Mouse (Mus musculus) large intestine, adult 2 months (tissue): ENCODE data around the gene Dpp7. TPM values are rescaled to one million over a fixed set of nuclear protein-coding genes. Genes with fewer than 3 reads are reported as not detected.

Experiments used
- DNase-seq: peaks from one replicate; pipeline ENCODE4 v3.0.0-alpha.2; 2012; ENCODE audit warnings: low read depth, low spot score
- WGBS: fragments of 180-500 bp; shearing (Covaris S2); methylation state at CpG from one replicate; pipeline ENCODE4 v1.1.7; 2018; 5-methylcytosine and 5-hydroxymethylcytosine counted together
- polyA plus RNA-seq: library from polyadenylated mRNA; depleted of rRNA; stranded (reverse); fragments of >200 nt; gene quantifications from 2 replicates; pipeline ENCODE4 v1.2.3, GENCODE M21; 2012; rRNA removed

Gene Dpp7
- polyA plus RNA-seq, 1 experiment, result 24.2 TPM

DNA sequence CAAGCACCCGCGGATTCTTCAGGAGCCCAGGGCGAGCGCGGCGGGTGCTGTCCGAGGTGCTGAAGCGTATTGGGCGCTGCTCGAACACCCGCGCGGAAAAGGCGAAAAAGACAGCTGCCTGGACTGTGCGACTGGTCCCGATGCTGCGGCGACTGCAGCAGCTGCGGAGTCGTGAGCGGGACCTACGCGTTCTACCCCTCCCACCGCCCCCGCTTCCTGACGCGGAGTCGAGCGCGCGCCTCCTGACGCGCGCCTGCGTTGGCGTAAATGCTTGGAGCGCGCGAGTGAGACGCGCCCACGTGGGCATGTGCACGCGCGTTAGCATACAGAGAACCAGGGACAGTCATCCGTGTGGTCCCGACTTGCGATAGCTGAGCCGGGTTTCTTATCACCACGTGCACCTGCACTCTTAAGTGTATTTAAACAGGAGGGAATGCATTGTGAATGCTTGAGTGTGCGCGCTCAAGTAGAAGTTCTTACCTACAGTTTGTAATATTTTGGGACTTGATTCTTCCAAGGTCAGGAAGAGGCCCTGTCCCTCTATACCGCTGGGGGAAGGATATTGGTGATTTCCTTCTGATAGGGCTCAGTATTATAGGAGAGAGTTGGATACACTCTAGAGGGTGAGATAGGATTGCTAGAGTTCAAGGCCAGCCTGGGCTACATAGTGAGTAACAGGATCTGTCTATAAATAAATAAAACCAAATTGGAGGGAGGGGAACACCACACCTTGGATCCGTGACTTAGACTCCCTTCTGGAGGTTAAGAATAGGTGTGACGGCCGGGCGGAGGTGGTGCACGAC is 37.0 kb downstream of the Dpp7 start, which contains the start of gene Grin1:
Gene Grin1, minus strand, starts transcription at position 217 of the 803 bp plus-strand sequence.
- WGBS, result 10% methylated on average over 58 of the region's 58 CpGs
- no peak for DNase-seq

DNA sequence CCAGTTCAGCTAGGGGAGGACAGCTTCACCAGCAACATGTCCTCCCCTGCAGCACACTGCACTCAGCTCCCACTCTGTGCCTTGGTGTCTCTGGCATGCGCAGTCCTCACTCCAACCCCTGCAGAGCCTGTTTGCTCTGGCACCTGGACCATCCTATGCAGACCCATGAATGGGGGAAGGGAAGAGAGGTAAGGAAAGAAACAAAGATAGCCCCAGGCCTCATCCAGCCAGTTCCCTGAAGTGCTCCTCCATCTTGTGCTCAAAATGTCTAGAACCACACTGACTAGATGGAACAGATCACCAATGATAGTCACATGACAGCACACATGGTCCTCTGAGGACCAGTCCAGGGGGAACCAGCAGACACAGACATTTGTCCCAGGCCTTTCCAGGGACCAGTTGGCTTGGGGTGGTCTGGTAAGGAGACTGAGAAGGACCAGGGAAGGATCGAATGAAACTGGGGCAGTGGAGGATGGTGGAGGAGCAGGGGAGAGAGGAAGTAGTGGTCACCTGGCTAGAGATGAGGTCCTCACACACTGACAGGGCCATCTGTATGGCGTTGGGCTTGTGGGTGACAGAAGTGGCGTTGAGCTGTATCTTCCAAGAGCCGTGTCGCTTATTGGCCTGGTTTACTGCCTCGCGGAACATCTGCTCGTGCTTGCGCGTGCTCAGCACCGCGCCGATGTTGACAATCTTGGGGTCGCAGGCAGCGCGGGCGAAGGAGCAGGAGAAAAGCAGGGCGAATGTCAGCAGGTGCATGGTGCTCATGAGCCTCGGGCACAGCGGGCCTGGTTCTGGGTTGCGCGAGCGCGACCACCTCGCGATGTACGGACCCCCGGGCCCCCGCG is 37.8 kb downstream of the Dpp7 start:
- WGBS, result 5% methylated on average over 31 of the region's 31 CpGs
- DNase-seq, result no peak

DNA sequence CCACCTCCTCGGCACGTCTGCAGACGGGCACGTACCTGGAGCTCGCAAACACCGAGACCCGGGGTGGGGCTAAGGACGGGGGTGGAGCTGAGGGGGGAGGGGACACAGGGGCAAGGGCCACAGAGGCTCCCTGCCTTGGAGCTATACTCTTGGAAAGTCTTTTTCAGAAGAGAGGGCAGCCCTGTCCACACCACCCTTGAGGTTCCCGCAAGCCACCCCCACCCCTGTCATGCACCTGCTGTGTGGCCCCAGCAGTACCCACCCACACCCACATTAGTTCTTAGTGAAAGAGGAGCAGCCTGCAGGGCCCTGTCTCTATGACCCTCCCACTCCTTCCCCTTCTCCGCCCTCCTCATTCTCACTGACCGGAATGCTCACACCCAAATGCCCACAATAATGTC is 44.7 kb downstream of the Dpp7 start:
- WGBS, result 5% methylated on average over 11 of the region's 11 CpGs
- DNase-seq, result no peak

DNA sequence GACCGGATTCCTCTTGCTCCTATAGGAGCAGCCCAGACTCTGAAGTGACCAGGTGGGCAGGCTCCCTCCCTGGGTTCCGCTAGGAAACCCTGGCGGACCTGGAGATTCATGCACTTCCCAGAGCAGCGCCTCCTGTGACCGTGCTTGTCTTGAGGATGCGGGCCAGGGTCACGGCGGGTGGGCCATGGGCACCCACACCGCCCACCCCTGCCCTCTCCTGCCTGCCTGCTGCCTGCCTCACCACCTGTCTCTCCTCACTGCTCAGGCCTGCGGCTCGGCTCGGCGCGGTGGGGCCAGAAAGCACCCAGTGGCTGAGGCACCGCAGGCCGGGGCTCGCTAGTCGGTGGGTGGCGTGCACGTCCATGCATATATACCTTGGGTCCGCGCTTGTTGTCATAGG is 45.2 kb downstream of the Dpp7 start:
- WGBS, result 3% methylated on average over 22 of the region's 22 CpGs
- no peak for DNase-seq

DNA sequence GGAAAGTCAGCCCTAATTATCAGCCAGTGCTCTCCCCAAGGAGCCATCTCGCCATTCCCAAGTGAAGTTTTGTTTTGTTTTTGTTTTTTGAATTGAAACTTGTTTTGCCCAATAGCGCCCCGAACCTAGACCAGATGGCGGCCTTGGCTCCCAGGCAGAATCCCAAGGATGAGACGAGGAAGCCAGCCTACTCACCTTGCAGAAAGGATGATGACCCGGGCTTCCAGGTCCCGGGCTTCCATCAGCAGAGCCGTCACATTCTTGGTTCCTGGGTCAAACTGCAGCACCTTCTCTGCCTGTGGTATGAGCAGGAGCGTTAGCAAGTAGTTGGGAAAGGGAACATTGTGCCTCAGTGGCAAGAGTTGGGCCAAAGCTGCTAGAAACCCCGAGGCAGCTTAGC is 46.0 kb downstream of the Dpp7 start:
- DNase-seq, result no peak
- WGBS, result 56% methylated on average over 10 of the region's 10 CpGs

DNA sequence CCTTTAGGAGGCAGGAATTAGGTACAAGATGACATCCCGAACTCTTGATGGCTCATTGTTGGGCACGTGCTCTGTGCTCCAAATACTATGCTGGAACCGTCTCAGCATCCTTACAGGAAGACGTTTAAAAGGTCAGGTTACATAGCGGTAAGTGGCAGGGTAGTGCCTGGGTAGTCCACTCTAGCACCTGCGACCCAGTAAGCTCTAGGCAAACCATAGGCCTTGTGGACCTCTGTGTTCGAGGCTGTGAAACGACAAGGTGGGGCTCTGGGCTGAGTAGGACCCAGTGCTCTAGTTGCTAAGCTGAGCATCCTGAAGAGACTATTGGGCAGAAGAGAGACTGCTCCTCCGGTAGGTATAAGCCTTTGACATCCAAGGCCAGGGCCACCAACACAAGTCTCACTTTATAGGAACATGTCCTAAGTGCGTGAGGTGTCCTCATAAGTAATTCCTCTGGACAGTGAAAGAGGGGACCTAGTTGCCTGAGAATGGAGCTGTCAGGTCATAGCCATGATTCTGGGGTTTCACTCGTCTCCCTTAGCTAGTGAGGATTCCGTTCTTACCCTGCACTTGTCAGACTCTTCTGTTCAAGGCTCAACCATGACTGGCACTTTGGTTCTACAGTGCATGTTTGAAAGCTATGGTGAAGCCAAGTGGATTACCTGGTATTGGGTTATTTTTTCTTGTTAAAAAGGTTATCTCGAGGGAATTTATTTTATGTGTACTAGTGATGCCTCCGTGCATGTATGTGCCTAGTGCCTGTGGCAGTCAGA is 50.4 kb downstream of the Dpp7 start:
- no peak for DNase-seq
- WGBS, result 48% methylated on average over 14 of the region's 14 CpGs

DNA sequence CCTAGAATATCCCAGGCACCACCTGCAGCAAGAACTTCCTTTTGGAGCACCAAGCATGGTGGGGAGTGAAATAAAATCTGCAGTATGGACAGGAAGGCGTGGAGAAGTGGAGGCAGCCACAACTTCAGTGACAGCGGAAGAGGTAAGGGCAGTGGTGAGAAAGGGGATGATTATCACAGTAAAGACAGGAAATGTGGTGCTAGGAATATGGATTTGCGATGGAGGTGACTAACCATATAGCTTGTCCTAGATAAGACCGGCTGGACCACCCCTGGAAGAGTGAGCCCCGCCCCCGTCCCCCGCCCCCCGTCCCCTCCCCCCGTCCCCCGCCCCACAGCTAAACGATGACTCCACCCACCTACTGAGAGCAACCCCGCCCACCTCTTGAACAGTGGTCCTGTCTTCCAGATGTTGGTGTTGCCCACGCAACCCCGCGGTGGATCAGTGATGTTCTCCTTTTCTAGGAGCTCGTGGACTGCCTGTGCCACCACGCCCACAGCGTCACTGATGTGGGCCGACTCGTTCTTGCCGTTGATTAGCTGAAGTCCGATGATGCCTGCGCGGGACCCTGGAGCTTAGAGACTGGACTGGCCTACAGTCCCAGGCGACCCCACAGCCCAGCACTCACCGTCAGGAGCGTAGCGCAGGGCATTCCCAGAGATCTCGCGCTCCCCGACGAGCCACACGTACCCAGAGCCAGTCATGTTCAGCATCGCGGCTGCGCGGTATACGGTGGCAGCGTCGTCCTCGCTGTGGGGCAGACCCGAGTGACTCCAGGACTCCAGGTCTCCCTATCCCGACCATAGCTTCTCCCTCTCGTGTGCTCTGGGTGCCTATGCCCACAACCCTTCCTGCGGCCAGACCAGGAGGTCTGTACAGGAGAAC is 51.3 kb downstream of the Dpp7 start:
- WGBS, result 1% methylated on average over 45 of the region's 45 CpGs
- DNase-seq, result no peak

DNA sequence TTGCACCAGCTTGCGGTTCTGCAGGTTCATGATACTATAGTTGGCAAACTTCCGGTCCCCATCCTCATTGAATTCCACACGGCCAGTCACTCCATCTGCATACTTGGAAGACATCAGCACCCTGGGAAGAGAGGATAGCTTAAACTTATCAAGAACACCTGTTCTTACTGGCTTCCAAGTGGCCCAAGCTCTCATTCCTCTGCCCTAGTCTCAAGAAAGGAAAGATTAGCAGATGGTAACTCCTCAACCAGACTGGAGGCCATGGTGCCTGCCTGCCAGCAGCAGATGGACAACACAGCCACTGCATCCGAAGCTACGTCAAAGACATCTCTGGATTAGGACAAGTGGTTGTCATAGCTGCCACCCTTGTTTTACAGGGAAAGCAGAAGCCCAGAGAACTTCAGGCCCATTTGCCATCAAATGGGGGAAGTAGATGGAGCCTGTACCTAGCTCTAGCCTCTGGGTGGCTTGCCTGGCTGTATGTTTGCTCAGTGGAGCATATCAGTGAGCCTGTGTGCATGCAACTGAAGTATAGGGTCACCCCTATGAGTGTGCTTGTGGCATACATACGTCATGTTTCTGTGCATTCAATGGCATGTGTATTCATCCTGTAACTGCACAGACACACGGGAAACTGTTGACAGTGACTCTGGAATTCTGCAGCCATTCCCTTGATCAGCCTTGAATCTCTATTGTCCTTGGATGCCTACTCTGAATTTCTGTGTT is 52.1 kb downstream of the Dpp7 start:
- DNase-seq, result no peak
- WGBS, result 69% methylated on average over 7 of the region's 7 CpGs

DNA sequence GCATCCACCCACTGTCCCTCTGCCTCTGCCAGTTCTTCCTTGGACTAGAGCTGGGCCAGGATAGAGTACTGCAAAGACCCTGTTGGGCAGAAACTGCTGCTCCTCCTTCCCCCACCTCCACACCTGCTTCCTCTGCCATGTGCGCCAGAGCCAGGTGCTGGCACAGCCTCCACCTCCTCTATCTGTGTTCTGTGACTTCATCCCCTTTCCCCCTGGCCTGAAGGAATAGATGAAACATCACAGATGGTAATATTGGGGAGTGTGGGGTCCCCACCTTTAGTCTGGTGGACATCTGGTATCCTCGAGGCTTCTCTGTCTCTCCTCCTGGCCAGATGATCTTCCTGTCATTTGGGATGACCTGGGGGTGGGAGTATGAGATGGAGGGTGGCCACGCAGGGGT is 52.7 kb downstream of the Dpp7 start:
- 68% methylated on average over 3 of the region's 3 CpGs for WGBS
- no peak for DNase-seq

Other genes with a start within 250 kb of the Dpp7 start
- gene Nrarp, start 175.6 kb downstream of the Dpp7 start, polyA plus RNA-seq, result 23.6 and 24.9 TPM in 2 replicates
- 22.7 and 31.7 TPM in 2 replicates for gene Tor4a, start 159.5 kb downstream of the Dpp7 start, polyA plus RNA-seq
- 60.9 and 89.7 TPM in 2 replicates for gene Nelfb, start 144.9 kb downstream of the Dpp7 start, polyA plus RNA-seq
- gene Stpg3, start 141.7 kb downstream of the Dpp7 start, polyA plus RNA-seq, result not detected in 2 replicates
- gene Fam166a, start 137.6 kb downstream of the Dpp7 start, polyA plus RNA-seq, result not detected in 2 replicates
- 937 and 978 TPM in 2 replicates for gene Tubb4b, start 131.7 kb downstream of the Dpp7 start, polyA plus RNA-seq
- gene Slc34a3, start 122.0 kb downstream of the Dpp7 start, polyA plus RNA-seq, result 0.52 and 2.9 TPM in 2 replicates
- not detected in 2 replicates for gene Rnf224, start 119.6 kb downstream of the Dpp7 start, polyA plus RNA-seq
- gene Rnf208, start 114.1 kb downstream of the Dpp7 start, polyA plus RNA-seq, result 18.0 and 33.6 TPM in 2 replicates
- gene Cysrt1, start 113.9 kb downstream of the Dpp7 start, polyA plus RNA-seq, result 1.6 and 1.8 TPM in 2 replicates
- 24.7 and 33.9 TPM in 2 replicates for gene AL732309.1, start 109.5 kb downstream of the Dpp7 start, polyA plus RNA-seq
- 30.4 and 35.0 TPM in 2 replicates for gene Tmem203, start 100.9 kb downstream of the Dpp7 start, polyA plus RNA-seq
- gene Tprn, start 93.7 kb downstream of the Dpp7 start, polyA plus RNA-seq, result 212 and 278 TPM in 2 replicates
- 47.8 and 56.0 TPM in 2 replicates for gene Ssna1, start 83.9 kb downstream of the Dpp7 start, polyA plus RNA-seq
- gene Anapc2, start 83.9 kb downstream of the Dpp7 start, polyA plus RNA-seq, result 64.2 and 103 TPM in 2 replicates
- gene Tmem210, start 68.2 kb downstream of the Dpp7 start, polyA plus RNA-seq, result not detected in 2 replicates
- 92.7 and 108 TPM in 2 replicates for gene Lrrc26, start 66.4 kb downstream of the Dpp7 start, polyA plus RNA-seq
- 0.48 and 0.63 TPM in 2 replicates for gene Grin1, start 37.2 kb downstream of the Dpp7 start, polyA plus RNA-seq
- 27.5 and 31.2 TPM in 2 replicates for gene Man1b1, start 24.0 kb downstream of the Dpp7 start, polyA plus RNA-seq
- gene Uap1l1, start 9.3 kb upstream of the Dpp7 start, polyA plus RNA-seq, result 61.6 and 68.8 TPM in 2 replicates
- gene Sapcd2, start 16.0 kb upstream of the Dpp7 start, polyA plus RNA-seq, result 26.0 and 26.7 TPM in 2 replicates
- 36.7 and 40.4 TPM in 2 replicates for gene Entpd2, start 39.5 kb upstream of the Dpp7 start, polyA plus RNA-seq
- 91.9 and 126 TPM in 2 replicates for gene Npdc1, start 43.0 kb upstream of the Dpp7 start, polyA plus RNA-seq
- 0.52 and 0.88 TPM in 2 replicates for gene Fut7, start 66.9 kb upstream of the Dpp7 start, polyA plus RNA-seq
- 7.5 and 12.4 TPM in 2 replicates for gene Abca2, start 72.3 kb upstream of the Dpp7 start, polyA plus RNA-seq
- gene Clic3, start 100.5 kb upstream of the Dpp7 start, polyA plus RNA-seq, result 1.3 and 1.4 TPM in 2 replicates
- gene Paxx, start 104.7 kb upstream of the Dpp7 start, polyA plus RNA-seq, result 45.6 and 48.9 TPM in 2 replicates
- 0.53 and 1.0 TPM in 2 replicates for gene Ptgds, start 113.7 kb upstream of the Dpp7 start, polyA plus RNA-seq
- gene Lcn12, start 137.6 kb upstream of the Dpp7 start, polyA plus RNA-seq, result not detected in 2 replicates
- gene Fbxw5, start 144.4 kb upstream of the Dpp7 start, polyA plus RNA-seq, result 26.7 and 31.7 TPM in 2 replicates
- 2.1 and 2.9 TPM in 2 replicates for gene C8g, start 145.4 kb upstream of the Dpp7 start, polyA plus RNA-seq
- 19.6 and 20.8 TPM in 2 replicates for gene Traf2, start 190.6 kb upstream of the Dpp7 start, polyA plus RNA-seq
- 200 and 273 TPM in 2 replicates for gene Edf1, start 201.5 kb upstream of the Dpp7 start, polyA plus RNA-seq
- 0.97 and 8.1 TPM in 2 replicates for gene Mamdc4, start 218.5 kb upstream of the Dpp7 start, polyA plus RNA-seq
- gene Phpt1, start 218.9 kb upstream of the Dpp7 start, polyA plus RNA-seq, result 37.3 and 44.6 TPM in 2 replicates
- gene Ajm1, start 225.4 kb upstream of the Dpp7 start, polyA plus RNA-seq, result 0.43 and 0.69 TPM in 2 replicates